Mouse (Mus musculus) adrenal gland, postnatal 4 days (tissue): ENCODE data around the gene Defb43. TPM values are rescaled to one million over a fixed set of nuclear protein-coding genes. Genes with fewer than 3 reads are reported as not detected.
A peak's percentile ranks its signal among the peaks of the same experiment; 100 is the strongest.

Source experiments
- DNase-seq, 2 experiments: peaks; one replicate each; pipeline ENCODE4 v3.0.0; 2021 to 2022; ENCODE audit warnings: low spot score in 2 of 2, mixed read lengths in 2 of 2
- long read RNA-seq, 2 experiments: library from polyadenylated mRNA; stranded (forward); transcript quantifications; one replicate each; pipeline ENCODE4 v2.0.0; 2021
- total RNA-seq, 2 experiments: library from RNA; stranded (reverse); gene quantifications; 2 replicates each; pipeline ENCODE4 v1.2.3; 2021

Defb43 gene
- not detected for total RNA-seq
- long read RNA-seq, experiment 1 = 0 reads
- long read RNA-seq, experiment 2 = 0 reads

DNA sequence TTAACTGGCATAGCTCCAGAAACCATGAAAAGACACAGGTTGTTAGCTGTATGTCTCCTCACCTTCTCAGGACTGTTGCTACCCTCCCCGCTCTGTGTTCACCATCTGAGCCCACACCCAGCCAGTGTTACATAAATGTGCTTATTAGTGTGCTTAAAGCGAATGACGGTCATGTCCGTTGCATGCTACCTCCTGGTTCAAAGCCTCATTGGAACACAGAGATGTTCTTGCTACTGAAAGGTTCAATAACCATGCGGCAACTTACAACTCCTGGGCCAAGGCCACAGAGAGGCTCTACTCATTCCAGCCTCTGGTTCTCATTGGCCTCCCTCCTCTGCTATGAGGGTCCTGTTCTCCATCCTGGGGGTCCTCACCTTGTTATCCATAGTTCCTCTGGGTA, at the start of gene Defb43:
Gene Defb43, plus strand, starts transcription at position 301 of the 400 bp plus-strand sequence.
- DNase-seq = no peak

DNA sequence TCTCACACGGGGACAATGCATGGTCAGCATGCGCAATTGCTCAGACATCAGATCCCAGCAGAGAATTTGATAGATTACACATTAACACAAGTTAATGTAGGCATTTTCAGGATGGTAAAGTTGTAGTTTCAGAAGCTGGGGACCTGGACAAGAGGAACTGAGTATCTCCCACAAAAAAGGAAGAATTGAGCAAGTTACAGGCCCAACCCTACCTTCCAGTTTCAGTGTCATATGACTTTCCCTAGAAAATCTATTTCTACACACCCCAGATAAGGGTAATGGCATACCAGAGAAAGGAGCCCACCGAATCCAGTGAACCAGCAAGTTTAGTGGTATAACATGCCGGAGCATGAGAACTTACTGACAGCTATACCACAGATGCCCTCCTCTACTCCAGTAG, 47.9 kb upstream of the Defb43 start:
- no peak for DNase-seq

GRCm38 (mm10) chr14:62965342-62965741, 46.2 kb upstream of the Defb43 start:
- no peak for DNase-seq

DNA sequence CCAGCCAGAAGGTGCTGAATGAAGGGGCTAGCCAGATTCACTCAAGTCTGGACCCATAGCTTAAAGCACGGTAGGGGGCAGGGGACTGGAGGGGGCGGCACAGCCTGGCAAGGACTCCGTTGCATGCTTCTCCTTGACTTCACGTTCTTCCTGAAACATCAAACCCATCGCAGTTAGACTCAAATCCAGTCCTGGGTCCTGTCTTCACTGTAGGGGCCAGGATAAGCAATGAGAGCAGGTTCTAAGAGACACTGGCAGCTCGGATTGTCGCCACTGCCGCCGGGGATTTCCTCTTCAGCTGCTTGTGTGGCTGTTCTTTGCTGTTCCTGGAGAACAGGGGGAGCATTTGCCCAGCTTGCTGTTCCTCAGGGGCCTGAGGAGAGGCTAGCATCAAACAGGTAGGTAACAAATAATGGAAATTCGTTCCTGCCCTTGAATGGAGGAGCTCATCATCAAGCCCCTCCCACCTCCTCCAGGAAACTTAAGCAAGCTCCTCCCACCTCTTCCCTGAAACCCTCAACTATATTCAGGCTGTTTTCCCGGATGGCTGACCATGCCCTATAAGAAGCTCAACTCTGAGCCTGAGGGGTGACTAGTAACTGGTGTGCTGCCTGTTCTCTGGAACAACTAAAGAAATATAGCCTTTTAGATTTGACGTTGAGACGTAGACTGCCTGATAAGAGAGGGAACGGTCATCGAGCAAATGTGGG, 45.6 kb upstream of the Defb43 start:
- DNase-seq = no peak

GRCm38 (mm10) chr14:62975046-62975445, 36.5 kb upstream of the Defb43 start:
- peak; percentile 30 to 48 for DNase-seq

- no peak for DNase-seq
These were observed 31.8 kb upstream of the Defb43 start for GRCm38 (mm10) chr14:62979815-62980214.

DNA sequence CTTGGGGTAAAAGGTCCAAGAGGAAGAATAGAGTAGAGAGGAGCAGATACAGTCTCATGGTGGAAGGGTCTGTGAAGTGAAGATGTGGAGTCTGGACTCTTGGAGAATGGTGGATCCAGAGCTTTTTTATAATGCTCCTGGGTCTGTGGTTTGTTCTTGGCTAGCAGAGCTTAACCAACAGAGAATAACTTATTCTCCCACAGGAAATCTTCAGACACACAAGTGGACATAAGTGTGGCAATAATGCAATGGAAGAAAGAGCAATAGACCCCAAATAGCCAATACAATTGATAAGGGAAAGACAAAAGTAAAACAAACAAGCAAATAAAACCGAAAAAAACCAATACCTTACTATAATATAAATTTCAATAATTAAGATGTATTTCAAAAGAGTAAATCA, 27.2 kb upstream of the Defb43 start, which contains the start of gene Defb48:
Gene Defb48, minus strand, starts transcription at position 101 of the 400 bp plus-strand sequence.
- no peak for DNase-seq

DNA sequence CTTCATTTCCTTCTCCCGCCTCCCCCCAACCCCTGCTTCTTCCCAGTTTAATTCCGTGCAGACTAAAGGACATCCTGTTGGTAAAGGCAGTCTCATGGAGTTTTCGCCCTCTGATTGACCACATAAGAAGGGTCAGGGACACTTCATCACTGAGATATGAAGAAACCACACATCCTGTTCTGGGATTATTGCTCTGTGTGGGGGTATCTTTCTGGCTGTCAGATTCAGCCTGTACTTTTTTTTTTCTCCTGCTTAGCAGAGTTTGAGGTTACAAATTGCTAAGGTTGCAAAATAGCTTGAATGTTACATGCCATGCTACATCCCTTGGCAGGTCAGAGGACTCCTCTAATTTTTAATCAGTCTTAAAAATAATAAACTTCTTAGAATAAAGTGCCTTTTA, 20.3 kb upstream of the Defb43 start:
- no peak for DNase-seq

- no peak for DNase-seq
These were observed 19.6 kb upstream of the Defb43 start for GRCm38 (mm10) chr14:62991849-62992510.

DNA sequence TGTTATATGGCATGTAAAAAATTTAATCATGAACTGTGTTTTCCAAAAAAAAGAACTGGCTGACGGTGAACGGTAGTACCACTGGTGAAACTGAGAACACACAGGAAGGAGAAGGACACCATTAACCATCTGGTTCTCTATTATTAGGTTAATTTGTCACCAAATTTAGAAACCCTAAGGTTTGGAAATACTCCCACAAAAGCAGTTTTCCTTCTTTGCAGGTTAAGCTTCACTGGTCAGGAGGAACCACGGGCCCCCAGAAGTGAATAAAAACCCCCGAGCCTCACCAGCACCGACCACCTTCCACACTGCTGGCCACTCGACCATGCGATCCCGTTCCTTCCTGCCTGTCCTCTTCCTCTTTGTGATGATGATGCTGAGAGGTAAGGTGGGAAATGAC, 13.8 kb upstream of the Defb43 start, which contains the start of gene Defb47:
Gene Defb47, plus strand, starts transcription at position 301 of the 400 bp plus-strand sequence.
- no peak for DNase-seq

DNA sequence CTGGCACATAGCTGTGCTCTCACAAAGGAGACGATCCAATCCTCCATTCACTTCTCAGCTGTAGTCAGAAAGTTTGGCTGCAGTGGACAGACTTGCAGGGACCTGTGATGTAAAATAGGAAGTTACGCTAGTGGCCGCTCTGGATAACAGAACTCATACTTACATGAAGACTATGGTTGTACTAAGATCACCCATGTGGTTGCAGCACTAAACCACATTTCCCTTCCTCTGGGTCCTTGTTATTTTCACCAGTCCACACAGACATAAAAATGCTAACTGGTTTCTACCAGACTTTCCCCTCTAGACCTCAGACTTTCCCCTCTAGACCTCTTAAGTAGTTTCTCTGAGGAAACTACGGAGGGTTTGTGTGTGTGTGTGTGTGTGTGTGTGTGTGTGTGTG, 12.6 kb upstream of the Defb43 start:
- DNase-seq = no peak

- no peak for DNase-seq
These were observed 9.0 kb upstream of the Defb43 start for GRCm38 (mm10) chr14:63002588-63002987.

DNA sequence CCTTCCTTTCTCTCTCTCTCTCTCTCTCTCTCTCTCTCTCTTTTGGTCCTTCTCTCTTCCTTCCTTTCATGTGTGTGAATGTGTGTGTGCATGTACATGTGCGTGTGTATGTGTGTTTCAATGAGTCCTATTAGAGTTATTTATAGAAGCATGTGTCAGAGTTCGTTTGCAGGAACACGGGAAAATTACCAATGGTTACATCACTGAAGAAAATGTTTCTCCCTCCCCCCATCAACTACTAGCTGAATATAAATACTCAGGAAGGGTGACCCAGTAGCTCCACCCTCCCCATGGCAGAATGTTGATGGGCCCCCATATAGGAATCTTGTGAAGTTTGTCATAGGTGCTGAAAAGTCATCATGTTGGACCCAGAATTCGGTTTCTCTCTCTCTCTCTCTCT, 1.5 kb downstream of the Defb43 start:
- DNase-seq = no peak

GRCm38 (mm10) chr14:63014667-63015066, 3.1 kb downstream of the Defb43 start:
- DNase-seq = no peak

GRCm38 (mm10) chr14:63020524-63021156, 9.1 kb downstream of the Defb43 start:
- DNase-seq = no peak

DNA sequence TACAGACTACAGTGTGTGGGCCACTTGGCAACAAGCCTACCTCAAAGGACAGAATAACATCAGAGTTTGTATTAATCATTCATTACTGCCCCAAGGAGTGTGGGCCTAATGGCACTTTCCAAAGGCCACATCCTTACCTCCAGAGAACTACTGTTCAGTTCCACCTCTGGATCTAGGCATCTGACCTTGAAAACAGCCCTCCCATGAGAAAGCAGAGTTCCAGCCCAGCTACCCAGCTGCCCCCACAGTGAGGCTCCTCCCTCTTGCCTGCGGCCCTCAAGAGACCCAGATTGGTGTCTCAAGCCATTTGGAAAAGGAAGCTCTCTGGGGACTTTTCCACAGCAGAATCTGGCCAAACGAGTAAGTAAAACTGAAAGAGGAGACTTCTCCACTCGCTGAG, 35.1 kb downstream of the Defb43 start, which contains the start of gene Defb42:
Gene Defb42, plus strand, starts transcription at position 301 of the 400 bp plus-strand sequence.
- DNase-seq = no peak

GRCm38 (mm10) chr14:63049910-63050370, 38.4 kb downstream of the Defb43 start, which contains the start of gene Defb30:
Gene Defb30, minus strand, starts transcription at chr14:63049960.
- DNase-seq = no peak

GRCm38 (mm10) chr14:63050769-63051168, 39.2 kb downstream of the Defb43 start:
- peak; percentile 35 to 58 for DNase-seq

- DNase-seq = peak; percentile 23 to 55
These were observed 43.2 kb downstream of the Defb43 start for GRCm38 (mm10) chr14:63054729-63055128.

DNA sequence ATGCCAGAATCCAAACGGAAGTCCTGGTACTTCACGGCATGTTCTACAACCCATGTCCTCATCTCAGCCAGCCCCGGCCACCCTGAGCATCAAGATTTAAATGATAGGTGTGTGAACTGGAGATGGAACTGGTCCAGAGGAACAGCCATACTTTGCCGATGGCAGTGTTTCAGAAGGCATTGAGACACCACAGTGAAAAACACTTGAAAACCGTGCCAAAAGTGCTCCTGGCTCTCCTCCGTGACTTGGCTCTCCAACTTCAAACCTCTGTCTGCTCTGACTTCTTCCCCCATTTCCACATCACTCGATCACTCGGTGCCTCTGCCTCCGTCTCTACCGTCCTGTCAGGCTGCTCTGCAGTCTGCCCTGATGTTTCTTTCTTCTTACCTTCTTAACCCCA, 48.8 kb downstream of the Defb43 start:
- no peak for DNase-seq

DNA sequence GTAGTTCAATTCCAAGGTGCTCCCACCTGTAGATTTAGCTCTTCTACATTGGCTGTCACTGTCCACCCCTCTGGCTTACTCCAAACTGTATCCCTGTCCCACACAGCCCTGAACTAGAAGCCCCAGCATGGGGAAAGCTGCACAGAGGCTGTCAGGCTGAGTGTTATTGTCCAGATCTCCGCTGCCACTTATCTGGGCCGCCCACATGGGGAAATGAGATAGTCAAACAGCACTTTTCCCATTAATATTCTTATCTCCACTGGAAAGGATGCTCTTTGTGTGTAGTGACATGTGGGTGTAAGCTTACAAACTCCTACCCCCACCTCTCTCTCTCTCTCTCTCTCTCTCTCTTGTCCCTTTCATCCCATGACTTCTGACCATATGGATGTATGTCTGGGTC, 50.6 kb downstream of the Defb43 start:
- no peak for DNase-seq

DNA sequence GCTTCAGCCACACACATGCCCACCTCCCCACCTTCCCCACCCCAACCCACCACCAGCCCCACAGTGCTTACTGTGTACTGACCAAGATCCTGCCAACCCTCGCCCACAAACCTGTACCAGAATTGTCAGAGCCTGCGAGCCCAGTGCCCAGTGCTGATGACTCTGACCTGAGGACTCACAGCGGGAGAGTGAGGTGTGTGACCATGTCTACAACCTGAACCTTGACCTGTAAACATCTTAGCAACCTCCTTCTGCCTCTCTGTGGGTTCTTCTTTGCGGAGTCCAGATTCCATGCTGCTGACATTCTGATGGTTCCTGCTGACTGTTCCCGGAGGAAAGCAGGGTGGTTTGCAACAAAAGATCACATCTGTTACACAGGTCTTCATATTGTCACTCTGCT, 53.8 kb downstream of the Defb43 start:
- DNase-seq = no peak
